Mouse (Mus musculus): Measurements from ENCODE around the gene Gngt1. TPM values are rescaled to one million over a fixed set of nuclear protein-coding genes. Genes with fewer than 3 reads are reported as not detected.

The Gngt1 gene
- polyA plus RNA-seq, 1 experiment from 2014 or later = not detected

GRCm38 (mm10) chr6:4008501-4009040 is 15.0 kb downstream of the Gngt1 start:
- Histone ChIP-seq H3K27me3 (0 out of 2 replicates have a peak, but pooled peaks cover 3% of the 10 kb centered on the region), H3K9me3 (no peaks in the 10 kb centered on the region), H3K27ac (no peak overlapping the region), H3K4me2 (replicated peaks) (no peak overlapping the region), H3K36me3 (no peaks in the 10 kb centered on the region), H3K4me1 (replicated peaks) (peaks cover 7% of the 10 kb centered on the region), H3K4me3 (replicated peaks) (no peak overlapping the region), H3K9ac (replicated peaks) (no peak overlapping the region)
- no peak for ATAC-seq
- 84% methylated on average over 2 of the region's 2 CpGs for WGBS

DNA sequence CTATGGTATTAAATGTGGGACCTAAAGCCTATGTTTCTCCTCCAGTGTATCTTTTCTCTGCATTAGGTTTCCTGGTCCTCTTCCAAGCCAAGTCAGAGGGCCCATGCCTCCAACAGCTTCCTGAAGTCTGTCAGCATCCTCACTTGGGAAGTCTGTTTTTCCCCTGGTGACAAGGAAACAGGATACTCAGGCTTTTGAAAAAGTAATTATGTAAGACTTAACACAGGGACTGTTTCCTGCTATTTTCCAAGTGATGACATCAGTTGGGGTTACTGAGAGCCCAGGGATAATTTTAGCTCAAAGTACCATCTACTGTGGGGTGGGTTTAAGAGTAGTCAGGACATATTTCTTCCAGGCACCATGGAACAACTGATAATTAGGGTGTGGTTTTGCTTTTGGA is 16.0 kb downstream of the Gngt1 start:
- no peaks in the 10 kb centered on the region for H3K36me3 ChIP-seq
- ATAC-seq = no peak
- no peaks in the 10 kb centered on the region for H3K4me1 ChIP-seq (replicated peaks)
- no peaks in the 10 kb centered on the region for H3K9me3 ChIP-seq
- no peak overlapping the region for H3K27ac ChIP-seq
- no peak overlapping the region for H3K9ac ChIP-seq (replicated peaks)
- H3K27me3 ChIP-seq = no peaks in the 10 kb centered on the region
- no peak overlapping the region for H3K4me3 ChIP-seq (replicated peaks)
- H3K4me2 ChIP-seq (replicated peaks) = no peak overlapping the region

GRCm38 (mm10) chr6:4022645-4023044 is 29.1 kb downstream of the Gngt1 start:
- no peaks in the 10 kb centered on the region for H3K36me3 ChIP-seq
- H3K9ac ChIP-seq (replicated peaks) = no peak overlapping the region

DNA sequence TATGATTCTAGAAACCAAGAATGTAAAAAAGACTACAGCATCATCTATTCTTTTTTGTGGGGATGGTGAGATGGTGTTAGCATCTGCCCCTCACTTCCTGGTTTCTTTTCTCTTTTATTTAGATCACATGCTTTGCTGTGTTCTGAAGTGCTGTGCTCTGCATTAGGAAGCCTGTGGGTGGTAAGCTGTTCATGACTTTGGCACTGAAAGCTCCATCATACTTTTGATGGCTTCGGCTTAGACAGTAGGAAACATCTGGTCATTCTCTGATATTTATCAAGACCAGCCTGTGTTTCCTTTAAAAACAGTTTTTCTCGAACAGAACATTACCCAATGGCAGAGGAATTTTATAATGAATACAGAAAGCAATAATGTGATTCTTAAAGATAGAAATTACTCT is 32.8 kb downstream of the Gngt1 start:
- H3K9me3 ChIP-seq = no peaks in the 10 kb centered on the region
- ATAC-seq = no peak
- 78% methylated on average over 2 of the region's 2 CpGs for WGBS
- H3K27ac ChIP-seq = no peak overlapping the region
- H3K36me3 ChIP-seq = no peaks in the 10 kb centered on the region
- H3K4me2 ChIP-seq (replicated peaks) = no peak overlapping the region
- H3K4me3 ChIP-seq (replicated peaks) = no peak overlapping the region
- H3K4me1 ChIP-seq (replicated peaks) = no peaks in the 10 kb centered on the region
- H3K27me3 ChIP-seq = no peaks in the 10 kb centered on the region
- no peak overlapping the region for H3K9ac ChIP-seq (replicated peaks)

More at GRCm38 (mm10) chr6:4022645-4023044, 29.1 kb downstream of the Gngt1 start:
- Histone ChIP-seq H3K4me2 (replicated peaks) (no peak overlapping the region), H3K27me3 (no peaks in the 10 kb centered on the region), H3K4me1 (replicated peaks) (no peaks in the 10 kb centered on the region), H3K9me3 (no peaks in the 10 kb centered on the region), H3K27ac (no peak overlapping the region), H3K4me3 (replicated peaks) (no peak overlapping the region)
- ATAC-seq = no peak
- 71% methylated on average over 1 of the region's 1 CpGs for WGBS

- Histone ChIP-seq H3K4me2 (replicated peaks) (no peak overlapping the region), H3K9me3 (no peaks in the 10 kb centered on the region), H3K4me1 (replicated peaks) (no peaks in the 10 kb centered on the region), H3K27ac (no peak overlapping the region), H3K27me3 (no peaks in the 10 kb centered on the region), H3K9ac (replicated peaks) (no peak overlapping the region), H3K4me3 (replicated peaks) (no peak overlapping the region), H3K36me3 (no peaks in the 10 kb centered on the region)
- WGBS = 72% methylated on average over 3 of the region's 3 CpGs
- ATAC-seq = no peak
Observed at GRCm38 (mm10) chr6:4030956-4031355, 37.4 kb downstream of the Gngt1 start.

GRCm38 (mm10) chr6:4041821-4042220 is 48.2 kb downstream of the Gngt1 start:
- Histone ChIP-seq H3K4me1 (replicated peaks) (no peaks in the 10 kb centered on the region), H3K9me3 (no peaks in the 10 kb centered on the region), H3K27me3 (no peaks in the 10 kb centered on the region), H3K4me3 (replicated peaks) (no peak overlapping the region), H3K4me2 (replicated peaks) (no peak overlapping the region), H3K36me3 (no peaks in the 10 kb centered on the region), H3K27ac (no peak overlapping the region), H3K9ac (replicated peaks) (no peak overlapping the region)
- ATAC-seq = no peak
- 85% methylated on average over 1 of the region's 1 CpGs for WGBS

Other genes starting within 250 kb of the Gngt1 start
- 4.4 and 7.3 TPM in 2 replicates for gene Calcr, start 229.1 kb upstream of the Gngt1 start, polyA plus RNA-seq (2015; fragmentation: Nextera tagmentation; extraction: Ambion mirVana)
- gene Tfpi2, start 4.9 kb upstream of the Gngt1 start, polyA plus RNA-seq (2015; fragmentation: Nextera tagmentation; extraction: Ambion mirVana) = 0.39 and 0.65 TPM in 2 replicates
- gene Gng11, start 10.1 kb downstream of the Gngt1 start, polyA plus RNA-seq (2015; fragmentation: Nextera tagmentation; extraction: Ambion mirVana) = 26.8 and 28.0 TPM in 2 replicates
- 34.0 and 35.8 TPM in 2 replicates for gene Bet1, start 93.2 kb downstream of the Gngt1 start, polyA plus RNA-seq (2015; fragmentation: Nextera tagmentation; extraction: Ambion mirVana)